Mouse (Mus musculus) kidney, postnatal 4 days (tissue): ENCODE data around the gene Mki67.

Experiments
- DNase-seq, 2 experiments: peaks; one replicate each; pipeline ENCODE4 v3.0.0; 2021; ENCODE audit warnings: mixed read lengths in 2 of 2

The Mki67 gene

DNA sequence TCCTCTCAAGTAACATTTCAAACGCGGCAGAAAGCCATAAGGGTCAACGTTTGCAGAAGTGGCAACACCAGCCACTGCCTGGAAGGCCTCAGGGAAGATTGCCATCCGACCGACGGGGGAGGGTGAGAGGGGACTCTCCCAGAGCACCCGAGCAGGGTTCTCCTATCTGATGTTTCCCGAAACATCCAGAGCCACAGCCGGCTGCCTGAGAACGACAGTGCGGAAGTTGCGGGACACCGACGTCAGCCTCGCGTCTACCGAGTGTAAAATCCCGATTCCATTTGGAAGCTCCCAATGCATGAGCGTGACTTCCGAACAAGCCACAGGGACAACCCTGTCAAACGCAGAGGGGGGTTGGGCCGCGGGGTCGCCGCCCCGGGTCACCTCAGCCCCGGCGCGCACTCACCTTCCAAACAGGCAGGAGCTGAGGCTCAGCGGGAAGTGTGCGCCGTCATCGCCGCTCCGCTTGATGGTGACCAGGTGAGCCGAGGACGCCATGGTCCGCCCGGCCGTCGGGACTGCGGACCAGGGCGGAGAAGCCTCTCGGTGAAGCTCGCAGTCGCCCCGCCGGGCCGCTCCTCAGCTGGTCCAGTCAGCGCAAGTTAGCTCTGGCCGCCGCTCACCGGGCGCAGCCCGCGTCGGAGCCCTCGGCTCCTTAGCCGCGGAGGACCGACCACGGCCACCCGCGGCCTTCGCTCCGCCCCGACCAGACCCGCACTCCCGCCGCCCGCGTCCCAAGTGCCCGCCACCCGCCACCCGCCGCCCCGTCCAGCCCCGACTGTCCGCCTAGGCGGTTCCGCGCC is at the start of gene Mki67:
Mki67 (minus strand) TSS at position 720 of the 803 bp plus-strand sequence.
- DNase-seq, result peak; percentile 50 to 68

DNA sequence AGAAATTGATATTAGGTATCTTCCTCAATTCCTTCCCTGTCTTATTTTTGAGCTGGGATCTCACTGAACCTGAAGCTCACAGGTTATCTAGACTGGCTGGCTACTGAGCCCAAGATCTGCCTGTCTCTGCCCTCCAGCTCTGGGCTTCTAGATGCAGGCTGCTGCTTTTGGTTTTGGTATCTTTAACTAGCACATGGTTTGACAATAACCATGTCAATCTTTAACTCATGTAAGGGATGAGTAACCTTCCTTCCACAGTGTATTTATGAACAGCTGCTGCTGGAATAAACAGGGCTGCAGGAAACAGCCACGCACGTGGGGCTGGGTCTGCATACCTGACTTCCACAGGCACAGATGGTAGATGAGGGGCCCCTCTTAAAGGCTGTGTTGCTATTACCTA is 47.1 kb upstream of the Mki67 start:
- peak in 1 of 2 experiments; percentile 10 for DNase-seq

DNA sequence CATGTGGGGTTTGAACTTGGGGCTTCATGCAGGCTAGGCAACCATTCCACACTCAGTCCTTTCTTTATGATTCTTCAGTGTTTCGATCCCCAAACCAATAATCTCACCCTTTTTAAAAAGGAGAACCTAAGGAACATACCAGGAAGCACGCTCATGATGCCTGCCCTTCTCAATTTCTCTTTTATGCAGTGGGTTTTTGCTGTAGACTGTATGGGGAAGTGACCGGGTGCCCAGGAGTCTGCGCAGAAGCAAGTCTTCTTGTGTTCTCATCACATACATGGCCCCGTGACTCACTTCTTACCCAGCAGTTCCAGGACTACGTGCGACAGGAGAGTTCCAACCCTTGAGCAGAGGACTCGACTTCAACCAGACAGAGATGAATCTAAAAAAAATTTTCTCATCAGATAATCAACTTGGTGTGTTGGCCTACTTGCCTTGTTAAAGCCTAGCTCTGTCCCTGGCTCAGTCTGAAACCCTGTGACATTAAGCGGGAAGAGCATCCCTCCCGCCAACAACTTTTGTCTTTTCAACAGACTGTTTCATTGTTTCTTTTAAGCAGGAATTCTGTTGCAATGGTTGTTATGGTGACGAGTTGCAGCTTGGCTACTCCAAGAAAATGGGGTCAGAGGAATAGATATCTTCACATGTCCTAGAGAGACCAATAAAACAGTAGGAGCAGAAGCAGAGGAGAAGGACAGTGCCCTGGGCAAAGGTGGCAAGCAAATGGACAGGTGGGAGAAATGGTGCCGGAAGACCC is 42.8 kb upstream of the Mki67 start:
- DNase-seq, result no peak

DNA sequence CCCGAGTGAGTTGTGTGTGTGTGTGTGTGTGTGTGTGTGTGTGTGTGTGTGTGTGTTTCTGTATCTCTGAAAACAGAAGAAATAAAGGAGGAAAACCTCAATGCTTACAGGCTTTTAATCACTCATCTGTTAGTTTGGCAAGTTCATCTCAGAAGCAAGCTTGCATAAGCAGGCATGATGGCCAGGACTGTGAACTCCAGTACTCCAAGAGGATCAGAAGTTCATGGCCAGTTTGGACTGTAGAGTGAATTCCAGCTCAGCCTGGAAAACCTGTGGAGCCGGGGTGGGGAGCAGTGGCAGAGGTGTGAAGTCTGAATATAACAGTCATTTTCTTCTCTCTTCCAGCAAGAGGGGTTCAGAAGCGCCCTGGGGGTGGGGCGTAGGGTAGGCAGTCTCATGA is 42.0 kb upstream of the Mki67 start:
- DNase-seq, result peak in 1 of 2 experiments; percentile 7

DNA sequence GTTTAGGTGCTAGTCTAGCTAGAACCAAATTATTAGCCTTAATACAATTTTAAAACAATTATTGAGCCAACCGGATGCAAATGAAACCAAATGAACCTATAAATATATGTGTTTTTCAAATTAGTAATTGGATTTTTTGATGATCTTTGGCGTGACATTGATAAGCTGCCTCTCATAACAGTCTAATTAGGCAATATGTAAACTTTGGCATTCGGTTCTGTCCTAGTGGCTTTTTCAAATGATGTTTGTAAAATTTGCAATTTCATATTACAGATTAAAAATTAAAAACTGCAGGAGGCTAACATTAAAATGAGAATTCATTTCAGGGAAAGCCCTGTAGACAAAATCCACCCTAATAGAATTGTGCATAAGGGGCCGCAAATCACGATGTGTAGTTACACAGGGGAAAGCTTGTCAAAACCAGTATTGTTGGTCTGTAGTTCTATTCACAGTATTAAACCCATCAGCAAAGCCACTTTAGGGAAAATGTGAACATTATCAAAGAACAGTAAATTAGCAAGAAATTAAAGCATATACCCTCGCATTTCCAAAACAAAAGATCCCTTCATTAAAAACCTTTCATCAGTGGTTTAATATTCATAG is 40.9 kb upstream of the Mki67 start:
- DNase-seq, result no peak

DNA sequence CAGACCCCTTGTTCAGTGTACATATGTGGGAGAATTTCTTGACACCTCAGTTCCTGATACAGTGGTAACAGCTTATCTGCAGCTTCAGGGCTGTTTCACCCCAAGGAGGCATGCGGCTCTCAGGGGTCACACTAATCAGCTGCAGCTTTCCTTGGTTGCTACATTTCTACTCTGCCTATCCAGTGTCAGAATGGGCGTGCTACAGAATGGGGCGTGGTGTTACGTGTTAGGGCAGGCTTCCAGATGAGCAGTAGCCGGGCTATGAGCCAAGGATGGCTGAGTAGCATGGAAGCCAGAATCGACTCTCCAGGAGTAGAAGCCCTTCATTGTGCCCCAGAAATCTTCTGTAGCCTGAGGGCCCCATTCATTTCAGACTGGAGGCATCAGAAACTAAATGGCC is 32.8 kb upstream of the Mki67 start:
- DNase-seq, result peak; percentile 53 to 57

DNA sequence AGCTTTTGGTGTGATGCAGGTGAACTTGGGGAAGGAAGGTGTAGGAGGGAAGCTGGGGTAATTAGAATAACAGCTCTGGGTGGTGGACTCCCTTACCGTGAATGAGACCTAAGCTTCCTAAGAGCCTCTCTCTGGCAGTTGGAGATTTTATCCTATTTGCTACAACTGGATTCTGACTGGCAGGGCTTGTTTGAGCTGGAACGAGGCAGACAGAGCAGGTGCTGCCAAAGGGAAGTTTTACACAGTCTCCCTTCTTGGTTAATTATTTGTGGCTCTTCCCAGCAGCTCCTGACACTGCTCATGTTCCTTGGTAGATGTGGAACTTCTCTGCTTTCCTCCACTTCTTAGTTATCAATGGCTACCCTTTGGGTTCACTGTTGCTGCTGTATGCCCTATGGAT is 30.9 kb upstream of the Mki67 start:
- peak; percentile 54 to 71 for DNase-seq

DNA sequence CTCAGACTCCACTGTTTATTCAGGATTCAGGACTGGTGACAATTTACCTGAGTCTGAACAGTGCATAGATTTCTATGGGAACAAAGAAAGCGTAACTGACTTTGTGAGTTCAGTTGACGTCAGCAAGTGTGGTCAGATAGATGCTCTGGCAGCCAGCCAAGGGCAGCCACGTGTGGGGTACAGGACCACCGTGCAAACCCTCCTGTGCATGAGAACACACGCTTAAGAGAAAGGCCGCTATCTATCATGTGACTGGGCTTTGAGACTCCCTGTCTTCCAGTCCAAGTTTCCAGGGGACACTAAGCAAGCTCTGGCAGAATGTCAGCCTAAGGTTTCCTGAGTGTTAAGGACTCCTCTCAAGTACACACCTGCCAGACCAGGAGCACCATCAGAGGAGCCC is 30.4 kb upstream of the Mki67 start:
- peak in 1 of 2 experiments; percentile 37 for DNase-seq

DNA sequence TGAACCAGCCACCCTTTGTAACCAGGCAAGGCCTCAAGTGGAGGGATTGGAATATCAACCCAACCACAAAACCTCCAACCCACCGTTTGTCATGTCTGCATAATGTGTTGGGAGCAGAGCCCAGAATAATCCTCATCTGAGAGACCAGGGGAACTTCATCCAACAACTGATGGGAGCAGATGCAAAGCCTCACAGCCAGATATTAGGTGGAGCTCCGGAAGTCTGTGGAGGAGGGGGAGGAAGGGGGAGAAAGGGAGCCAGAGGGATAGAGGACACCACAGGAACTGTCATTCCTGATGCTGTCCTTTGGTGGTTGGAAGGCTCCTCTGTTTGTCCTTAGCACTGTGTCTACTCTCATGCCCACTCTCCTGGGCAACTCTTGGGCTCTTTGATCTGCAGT is 28.9 kb upstream of the Mki67 start:
- peak; percentile 62 to 66 for DNase-seq

DNA sequence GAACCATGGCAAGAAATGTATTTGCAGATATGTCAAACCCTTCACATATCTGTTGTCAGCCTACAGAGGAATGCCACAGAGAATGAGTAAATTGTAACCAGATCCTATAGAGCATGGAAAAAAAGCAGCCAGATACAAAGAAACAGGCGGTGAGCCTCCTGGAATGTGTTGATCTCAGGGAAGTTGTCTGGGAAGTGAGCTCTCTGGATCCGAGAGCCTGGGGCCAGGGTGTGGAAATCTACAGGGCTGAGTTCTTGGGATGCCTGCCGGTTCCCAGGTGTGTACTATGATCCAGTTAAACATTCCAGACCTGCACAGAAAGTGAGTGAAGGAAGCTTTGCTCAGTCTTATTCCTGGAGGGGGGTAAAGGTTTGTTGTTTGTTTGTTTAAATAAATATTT is 24.3 kb upstream of the Mki67 start:
- DNase-seq, result no peak

DNA sequence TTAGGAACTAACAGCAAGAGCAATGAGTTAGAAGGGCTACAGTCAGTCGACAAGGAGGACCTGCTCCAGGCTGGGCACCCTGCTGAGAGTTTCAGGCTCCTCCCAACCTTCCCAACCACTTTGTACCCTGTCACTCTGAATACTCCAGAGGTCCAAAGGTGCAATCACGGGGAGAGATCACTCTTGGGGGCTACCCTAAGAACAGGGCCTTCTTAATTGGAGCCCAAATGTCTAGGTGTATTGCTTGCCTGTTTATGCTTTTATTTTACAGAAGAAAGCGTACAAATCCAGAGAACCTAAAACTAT is 20.4 kb upstream of the Mki67 start:
- no peak for DNase-seq

DNA sequence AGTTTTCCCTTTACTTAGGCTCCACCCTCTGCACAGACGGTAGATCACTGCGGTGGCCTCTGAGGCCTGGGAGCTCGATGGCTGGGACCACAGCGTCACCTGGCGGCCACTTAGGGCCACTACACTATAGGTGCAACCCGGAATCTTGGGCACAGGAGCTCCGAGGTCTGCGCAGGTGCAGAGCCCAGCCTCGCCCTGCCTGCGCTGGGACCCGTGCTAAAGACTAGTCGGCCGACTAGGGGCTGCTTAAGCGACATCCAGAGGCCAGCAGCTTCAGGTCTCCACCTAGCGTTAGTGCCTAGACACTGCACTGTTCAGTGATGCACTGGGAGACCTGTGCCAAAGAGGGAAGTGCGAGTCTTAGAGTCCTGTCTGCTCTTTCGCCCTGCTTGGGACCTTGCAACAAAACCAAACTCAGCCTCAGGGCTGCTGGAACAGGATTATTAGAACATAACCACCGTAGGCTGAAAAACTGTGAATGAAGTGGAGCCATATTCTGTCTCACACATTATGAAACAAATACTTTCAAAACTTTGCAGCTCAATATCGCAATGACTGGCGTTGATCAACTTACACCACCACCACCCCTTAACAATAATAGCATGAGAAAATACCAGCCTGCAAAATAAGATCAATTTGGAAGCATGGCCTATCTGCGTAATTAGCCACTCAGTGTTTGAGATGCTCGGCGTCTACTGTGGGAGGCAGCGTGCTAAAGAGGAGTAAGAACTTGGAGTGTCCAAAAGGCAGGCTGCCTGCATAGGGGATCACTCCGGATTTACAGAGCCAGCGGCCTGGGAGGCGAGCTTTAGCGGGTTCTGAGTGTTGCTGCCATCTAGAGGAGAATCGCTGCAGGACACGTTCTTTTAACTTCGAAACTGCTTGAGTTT is 19.8 kb upstream of the Mki67 start:
- peak; percentile 87 to 92 for DNase-seq

DNA sequence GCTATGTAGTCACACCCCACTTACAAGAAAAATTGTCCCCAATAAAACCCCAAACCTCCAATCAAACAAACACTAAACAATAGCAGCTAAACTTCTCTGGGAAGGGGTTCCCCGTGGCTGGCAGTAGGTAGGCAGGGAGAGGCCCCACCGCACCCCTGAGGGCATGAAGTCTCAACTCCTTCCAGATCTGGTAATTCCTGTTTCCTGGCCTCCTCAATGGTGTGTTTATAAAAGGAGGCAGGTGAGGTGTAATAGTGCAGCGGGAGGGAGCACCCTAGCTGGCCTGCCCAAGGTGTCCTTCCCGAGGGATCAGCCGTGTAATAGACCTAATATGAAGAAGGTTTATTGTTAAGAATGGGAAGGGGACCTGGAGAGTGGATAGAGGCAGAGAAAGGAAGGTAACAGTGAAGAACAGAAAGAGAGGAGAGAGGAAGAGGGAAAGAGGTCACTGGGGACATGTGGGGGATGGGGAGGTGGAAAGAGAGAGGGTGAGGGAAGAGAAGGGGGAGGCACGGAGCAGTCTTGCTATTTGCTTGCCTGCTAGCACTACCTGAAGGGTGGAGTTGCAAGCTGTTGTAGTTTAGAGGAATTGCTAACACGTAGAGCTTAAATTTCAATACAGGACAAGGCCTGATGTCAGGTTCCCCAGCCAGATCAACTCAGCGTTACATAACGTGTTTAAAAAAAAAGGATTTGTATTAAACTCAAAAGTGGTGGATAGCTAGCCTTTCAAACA is 18.9 kb upstream of the Mki67 start:
- DNase-seq, result no peak

DNA sequence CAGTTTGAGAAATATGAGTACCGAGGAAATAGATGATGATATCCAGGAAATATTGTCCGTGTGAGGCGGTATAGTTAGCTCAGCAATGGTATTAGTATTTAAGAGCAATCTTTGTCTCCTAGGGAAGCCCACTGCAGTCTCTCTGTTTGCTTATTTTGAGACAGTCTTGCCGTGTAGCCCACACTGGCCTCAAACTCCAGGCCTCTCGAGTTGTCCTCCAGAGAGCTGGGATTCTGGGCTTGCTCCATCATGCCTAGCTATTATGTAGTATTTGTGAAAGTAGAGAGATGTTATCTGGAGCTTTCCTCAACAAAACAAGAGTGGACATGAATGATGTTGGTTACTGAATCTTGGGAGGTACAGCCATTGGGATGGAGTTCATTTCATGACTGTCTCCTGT is 18.2 kb upstream of the Mki67 start:
- no peak for DNase-seq

DNA sequence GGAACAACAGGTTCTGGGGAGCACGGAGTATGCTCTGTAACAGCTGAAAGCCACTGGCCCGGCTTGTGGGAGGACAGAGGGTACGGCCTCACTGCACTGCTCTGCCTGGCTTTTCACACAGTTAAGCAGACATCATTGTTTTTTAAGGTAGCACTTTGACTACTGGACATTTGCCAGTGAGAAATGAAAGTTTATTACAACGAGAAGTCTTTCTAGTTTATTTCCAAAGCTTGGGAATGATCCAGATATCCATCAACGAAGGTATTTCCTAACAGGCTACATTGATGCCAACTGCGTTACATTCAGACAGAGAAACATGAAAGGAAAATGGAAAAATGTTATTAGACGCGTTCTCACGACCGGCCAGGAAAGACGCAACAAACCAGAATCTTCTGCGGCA is 11.9 kb upstream of the Mki67 start:
- no peak for DNase-seq

DNA sequence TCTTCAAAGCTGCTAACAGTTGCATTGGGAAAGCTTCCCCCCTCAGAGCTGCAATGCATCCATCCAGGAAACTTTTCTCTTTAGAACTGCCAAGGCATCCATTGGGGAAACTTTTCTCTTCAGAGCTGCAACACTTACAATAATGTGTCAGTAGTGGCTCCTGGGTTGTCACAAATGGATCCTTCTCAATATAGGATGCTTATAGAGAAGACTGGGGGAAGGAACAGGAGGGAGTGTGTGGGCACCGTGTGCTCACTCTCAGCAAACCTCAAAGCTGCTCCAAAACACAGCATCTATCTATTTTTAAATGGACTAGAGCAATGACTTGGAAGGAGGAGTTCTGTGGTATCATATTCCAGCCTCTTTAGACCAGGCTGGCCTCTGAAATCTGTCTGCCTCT is 10.5 kb upstream of the Mki67 start:
- DNase-seq, result no peak

DNA sequence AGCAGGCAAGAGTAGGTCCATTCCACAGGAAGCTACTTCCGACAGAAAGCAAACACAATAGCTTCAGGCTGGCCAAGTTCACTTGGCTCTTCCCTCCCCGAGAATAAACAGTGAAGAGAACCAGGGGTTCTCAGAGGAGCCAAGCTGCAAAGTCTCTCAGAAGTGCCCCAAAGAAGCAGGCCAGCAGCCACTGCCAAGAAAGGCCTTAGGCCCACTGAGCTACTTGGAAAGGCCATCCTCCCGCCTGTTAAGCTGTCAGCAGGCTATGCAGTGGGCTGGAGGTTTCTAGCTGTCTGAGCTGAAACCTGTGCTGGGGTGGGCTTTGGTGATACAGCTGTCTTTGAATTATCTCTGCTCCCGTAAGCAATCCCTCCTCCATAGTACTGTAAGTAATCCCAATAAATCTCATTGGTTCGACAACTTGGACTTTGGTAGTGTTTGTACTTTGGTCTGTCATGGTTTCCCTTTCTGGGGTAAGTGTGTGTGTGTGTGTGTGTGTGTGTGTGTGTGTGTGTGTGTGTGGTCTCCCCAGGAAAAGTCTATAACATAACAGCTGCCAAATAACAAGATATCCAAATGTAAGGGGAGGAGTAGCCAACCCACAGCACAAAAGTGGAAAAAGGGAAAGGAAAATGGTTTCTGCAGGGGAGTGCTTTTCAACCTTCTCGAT is 7.6 kb upstream of the Mki67 start:
- peak; percentile 20 to 33 for DNase-seq

DNA sequence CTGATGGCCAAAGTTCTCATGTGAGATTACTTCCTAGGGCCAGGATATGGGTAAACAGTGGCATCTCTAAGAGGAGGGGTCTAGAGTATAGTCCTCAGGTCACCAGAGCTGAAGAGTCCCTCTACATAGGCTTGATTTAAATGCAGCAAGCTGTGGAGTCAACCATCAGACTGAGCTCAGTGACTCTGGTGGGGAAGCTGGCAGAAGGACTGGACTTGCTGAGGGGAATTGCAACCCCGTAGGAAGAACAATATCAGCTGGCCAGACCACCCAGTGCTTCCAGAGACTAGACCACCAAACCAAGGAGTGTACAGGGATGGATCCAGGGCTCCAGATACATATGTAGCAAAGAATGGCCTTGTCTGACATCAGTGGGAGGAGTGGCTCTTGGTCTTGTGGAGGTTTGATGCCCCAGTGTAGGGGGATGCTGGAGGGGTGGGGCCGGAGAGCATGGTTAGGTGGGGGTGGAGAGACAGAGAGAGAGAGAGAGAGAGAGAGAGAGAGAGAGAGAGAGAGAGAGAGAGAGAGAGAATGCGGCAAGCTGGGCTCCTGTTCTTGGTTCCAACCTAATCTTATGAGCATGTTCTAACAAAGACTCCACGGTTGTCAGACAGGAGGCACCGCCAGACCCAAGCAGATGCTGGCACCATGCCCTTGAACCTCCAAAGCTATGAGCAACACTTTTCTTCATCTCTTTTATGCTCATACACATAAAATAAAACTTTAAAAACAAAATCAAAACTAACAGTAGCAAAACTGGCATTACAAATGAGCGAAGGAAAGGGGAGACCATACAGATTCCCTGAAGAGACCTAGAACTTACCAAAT is 6.1 kb upstream of the Mki67 start:
- DNase-seq, result no peak

DNA sequence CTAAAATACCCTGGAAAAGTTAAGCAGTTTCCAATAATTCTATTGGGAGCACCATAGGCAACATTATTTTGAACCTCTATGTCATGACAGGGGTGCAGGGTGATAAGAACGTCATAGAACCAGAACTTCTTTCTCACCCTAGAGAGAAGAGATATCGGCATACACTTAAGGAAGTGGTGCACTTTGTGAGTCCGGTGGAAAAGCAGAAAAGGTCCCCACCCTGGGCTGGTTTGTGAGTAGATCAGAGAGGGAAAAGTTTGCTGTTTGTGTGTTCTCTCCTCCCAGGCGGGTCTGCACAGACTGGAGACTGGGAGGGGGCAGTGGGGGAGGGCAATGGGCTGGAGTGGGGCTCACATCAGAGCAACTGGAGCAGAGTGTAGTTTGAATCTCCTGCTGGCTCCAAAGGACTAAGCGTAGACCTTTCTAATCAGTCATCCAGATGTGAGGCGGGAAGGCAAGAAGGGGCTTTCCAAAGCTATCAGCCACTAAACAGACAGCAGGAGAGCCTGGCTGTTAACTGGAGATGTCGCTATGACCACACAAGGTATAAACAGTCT is 5.4 kb upstream of the Mki67 start:
- no peak for DNase-seq

DNA sequence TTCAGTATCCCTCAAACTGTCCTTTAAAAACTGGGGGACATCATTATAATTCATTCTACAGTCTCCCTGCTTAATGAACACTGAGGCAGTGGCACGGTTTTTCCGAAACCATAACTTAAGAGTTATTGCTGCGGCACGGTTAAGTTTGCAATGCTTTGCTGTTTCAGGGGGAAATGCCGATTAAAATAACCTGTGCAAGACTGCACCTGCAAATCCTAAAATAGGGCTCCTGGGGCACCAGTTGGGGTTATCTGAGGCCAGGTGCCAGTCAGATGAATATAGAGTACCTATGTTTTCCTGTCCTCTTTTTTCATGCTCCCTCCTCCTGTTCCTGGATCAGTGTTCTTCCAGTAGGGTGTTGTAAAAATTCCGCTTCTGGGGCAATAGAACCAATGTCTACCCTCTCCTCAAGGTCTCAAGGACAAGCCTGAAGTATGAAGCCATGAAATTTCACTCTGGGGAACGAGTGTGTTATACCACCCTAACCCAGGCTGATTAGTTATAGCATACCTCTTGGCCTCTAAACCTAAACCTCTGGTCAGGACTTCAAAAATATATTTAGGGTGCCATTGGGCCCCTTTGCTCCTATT is 902 bp upstream of the Mki67 start:
- no peak for DNase-seq
